Mouse (Mus musculus) lung, postnatal 0 days (tissue): ENCODE measurements around the gene Syde2. TPM values are rescaled to one million over a fixed set of nuclear protein-coding genes. Genes with fewer than 3 reads are reported as not detected.

Source experiments
- ATAC-seq: fragments of 200-750 bp; cut with Nextera tagmentation; 2 replicates; pipeline ENCODE4 v1.8.0; 2017; ENCODE audit warnings: moderate library complexity
- DNase-seq: peaks from one replicate; pipeline ENCODE4 v3.0.0-alpha.2; 2016; ENCODE audit warnings: low spot score
- H3K27ac ChIP-seq: fragments of 300-500 bp; sonication (generic); 2 replicates; pipeline ENCODE4 v1.5.1; 2014; ENCODE audit warnings: antibody characterized with exemption, mild to moderate bottlenecking, low read length, mixed read lengths
- H3K27me3 ChIP-seq: fragments of 300-500 bp; sonication (generic); replicated peaks from 2 replicates; pipeline ENCODE4 v1.6.1; 2014; ENCODE audit warnings: low read length, mixed read lengths; ENCODE audit not compliant: insufficient read depth
- H3K36me3 ChIP-seq: fragments of 300-500 bp; sonication (generic); 2 replicates; pipeline ENCODE4 v1.6.1; 2014; ENCODE audit warnings: low read length, mixed read lengths; ENCODE audit not compliant: insufficient read depth
- H3K4me1 ChIP-seq: fragments of 300-500 bp; sonication (generic); 2 replicates; pipeline ENCODE4 v1.6.1; 2014; ENCODE audit warnings: antibody characterized with exemption, low read depth, low read length, mixed read lengths; ENCODE audit not compliant: insufficient read depth
- H3K4me2 ChIP-seq: fragments of 300-500 bp; sonication (generic); replicated peaks from 2 replicates; pipeline ENCODE4 v1.6.1; 2014; ENCODE audit warnings: low read depth, mild to moderate bottlenecking, low read length, moderate library complexity, mixed read lengths
- H3K4me3 ChIP-seq: fragments of 300-500 bp; sonication (generic); 2 replicates; pipeline ENCODE4 v1.5.1; 2014; ENCODE audit warnings: low read depth, low read length
- H3K9ac ChIP-seq: fragments of 300-500 bp; sonication (generic); replicated peaks from 2 replicates; pipeline ENCODE4 v1.6.1; 2014; ENCODE audit warnings: low read depth, mild to moderate bottlenecking
- H3K9me3 ChIP-seq: fragments of 300-500 bp; sonication (generic); 2 replicates; pipeline ENCODE4 v1.6.1; 2016; ENCODE audit warnings: low read length, mixed read lengths
- CTCF ChIP-seq: IDR thresholded peaks from 2 replicates; pipeline ENCODE4 v1.5.1; 2016; ENCODE audit warnings: antibody characterized with exemption, mild to moderate bottlenecking
- EP300 ChIP-seq: IDR thresholded peaks from 2 replicates; pipeline ENCODE4 v1.6.1; 2016; ENCODE audit warnings: antibody characterized with exemption, mild to moderate bottlenecking, control low read depth
- WGBS: fragments of 180-500 bp; shearing (Covaris S2); extraction: QIAGEN DNeasy Blood & Tissue Kit; methylation state at CpG from one replicate; pipeline ENCODE4 v1.1.7; 2014; 5-methylcytosine and 5-hydroxymethylcytosine counted together
- polyA plus RNA-seq: library from polyadenylated mRNA; unstranded; fragments of >200 nt; fragmentation: Nextera tagmentation; extraction: Ambion mirVana; gene quantifications from 2 replicates; pipeline ENCODE4 v1.2.1, GENCODE M21; 2015

Gene Syde2
- polyA plus RNA-seq, 1 experiment from 2014 or later = 3.1 TPM

- TF ChIP-seq CTCF (no peak), EP300 (no peak)
- Histone ChIP-seq H3K4me1 (no peaks in the 10 kb centered on the region), H3K36me3 (no peaks in the 10 kb centered on the region), H3K9me3 (no peaks in the 10 kb centered on the region), H3K4me3 (no peak overlapping the region), H3K4me2 (no peak overlapping the region), H3K27ac (no peak overlapping the region; the same call in 1 of the 2 replicates), H3K27me3 (no peaks in the 10 kb centered on the region), H3K9ac (no peak overlapping the region)
- DNase-seq (peak; percentile 77), ATAC-seq (peak; percentile 70)
- 60% methylated on average over 17 of the region's 17 CpGs for WGBS
Observed at GRCm38 (mm10) chr3:145951287-145952165, 36.1 kb upstream of the Syde2 start.

DNA sequence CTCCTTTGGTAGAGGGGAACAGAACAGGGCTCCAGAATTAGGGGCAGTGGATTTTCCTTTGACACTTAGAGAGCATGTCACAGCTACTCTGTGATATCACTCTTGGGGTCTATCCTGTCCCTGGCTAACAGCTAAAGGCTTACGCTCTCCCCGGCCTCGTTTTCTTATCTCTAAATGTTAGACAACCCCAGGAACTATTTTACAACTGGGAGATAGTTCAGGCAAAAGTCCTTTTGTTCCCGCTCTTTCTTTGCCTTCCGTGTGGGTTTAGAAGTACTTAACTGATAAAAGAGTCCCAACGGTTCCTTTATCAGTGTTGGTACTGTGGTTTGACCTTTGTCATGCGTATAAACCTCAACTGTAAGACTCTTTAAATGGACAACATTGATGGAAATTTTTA is 34.7 kb upstream of the Syde2 start:
- Histone ChIP-seq H3K4me3 (no peak overlapping the region), H3K9me3 (no peaks in the 10 kb centered on the region), H3K27ac (no peak overlapping the region), H3K27me3 (no peaks in the 10 kb centered on the region), H3K4me2 (no peak overlapping the region), H3K9ac (no peak overlapping the region), H3K4me1 (no peaks in the 10 kb centered on the region), H3K36me3 (no peaks in the 10 kb centered on the region)
- ATAC-seq = no peak
- DNase-seq = no peak
- TF ChIP-seq EP300 = no peak
- TF ChIP-seq CTCF = no peak
- WGBS = 43% methylated on average over 7 of the region's 7 CpGs

DNA sequence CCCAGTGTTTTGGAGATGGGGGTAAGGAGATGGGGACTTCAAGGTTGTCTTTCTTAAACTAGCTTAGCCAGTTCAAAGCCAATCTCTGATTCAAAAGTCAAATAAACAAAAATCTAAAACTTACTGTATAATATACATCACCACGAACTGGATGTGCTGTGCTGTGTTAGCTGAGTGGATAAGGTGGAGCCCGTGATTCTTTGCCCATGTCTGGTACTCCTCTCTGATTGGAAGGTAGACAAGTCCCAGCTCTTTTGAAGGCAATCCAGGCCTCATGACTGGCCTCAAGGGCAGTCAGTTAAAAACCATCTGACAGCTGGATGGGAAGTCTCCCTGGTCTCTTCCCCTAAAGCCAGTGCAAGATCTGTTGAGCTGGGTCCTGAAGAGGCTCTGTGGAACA is 34.3 kb upstream of the Syde2 start:
- H3K4me1 ChIP-seq = no peaks in the 10 kb centered on the region
- H3K27me3 ChIP-seq = no peaks in the 10 kb centered on the region
- no peak overlapping the region for H3K9ac ChIP-seq
- no peak for TF ChIP-seq EP300
- TF ChIP-seq CTCF = no peak
- no peaks in the 10 kb centered on the region for H3K36me3 ChIP-seq
- DNase-seq (no peak), ATAC-seq (no peak)
- H3K27ac ChIP-seq = no peak overlapping the region
- H3K4me3 ChIP-seq = no peak overlapping the region
- H3K9me3 ChIP-seq = no peaks in the 10 kb centered on the region
- WGBS = 63% methylated on average over 2 of the region's 2 CpGs
- no peak overlapping the region for H3K4me2 ChIP-seq

DNA sequence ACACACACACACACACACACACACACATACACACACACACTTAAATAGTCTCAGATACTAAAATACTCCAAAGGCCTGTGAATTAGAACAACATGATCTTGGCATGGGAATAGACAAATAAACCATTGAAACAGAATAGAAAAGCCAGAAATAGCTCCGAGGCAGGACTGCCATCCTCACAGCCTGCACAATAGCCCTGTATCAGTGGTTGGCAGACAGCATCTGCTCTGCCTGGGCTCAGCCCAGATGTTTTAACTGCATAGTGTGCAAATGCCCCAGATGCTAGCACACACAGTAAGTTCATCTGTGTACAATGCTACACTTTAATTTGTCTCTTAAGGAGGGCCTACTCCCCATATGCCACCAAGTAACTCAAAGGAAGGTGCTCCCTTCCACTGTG is 27.8 kb upstream of the Syde2 start:
- WGBS = 32% methylated on average over 1 of the region's 1 CpGs
- H3K9ac ChIP-seq = no peak overlapping the region
- DNase-seq (peak; percentile 26), ATAC-seq (no peak)
- no peak overlapping the region for H3K27ac ChIP-seq
- H3K4me3 ChIP-seq = no peak overlapping the region
- no peaks in the 10 kb centered on the region for H3K27me3 ChIP-seq
- no peaks in the 10 kb centered on the region for H3K9me3 ChIP-seq
- no peaks in the 10 kb centered on the region for H3K36me3 ChIP-seq
- no peak for TF ChIP-seq EP300
- no peak for TF ChIP-seq CTCF
- H3K4me1 ChIP-seq = peaks cover 11% of the 10 kb centered on the region; the same call in 1 of the 2 replicates
- H3K4me2 ChIP-seq = no peak overlapping the region

DNA sequence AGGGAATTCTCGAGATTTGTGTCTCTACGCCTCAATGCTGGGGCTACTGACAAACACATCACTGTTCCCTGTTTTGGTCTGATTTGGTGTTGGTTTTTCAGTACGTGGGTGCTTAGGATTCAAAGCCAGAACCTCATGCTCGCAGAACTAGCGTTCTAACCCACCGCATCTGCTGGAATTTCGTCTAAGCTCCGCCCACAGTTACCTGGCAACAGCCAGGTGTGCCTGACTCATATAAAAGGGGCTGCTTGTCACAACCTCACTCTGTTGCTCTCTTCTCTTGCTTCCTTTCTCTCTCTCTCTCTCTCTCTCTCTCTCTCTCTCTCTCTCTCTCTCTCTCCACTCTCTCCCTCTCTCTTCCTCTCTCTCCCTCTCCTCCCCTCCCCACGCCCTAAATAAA is 25.3 kb upstream of the Syde2 start:
- DNase-seq = peak; percentile 61
- H3K27ac ChIP-seq = peak overlapping the region; percentile 89
- ATAC-seq = no peak
- H3K27me3 ChIP-seq = no peaks in the 10 kb centered on the region
- H3K4me3 ChIP-seq = no peak overlapping the region
- H3K36me3 ChIP-seq = no peaks in the 10 kb centered on the region
- peaks cover 11% of the 10 kb centered on the region; the same call in 1 of the 2 replicates for H3K4me1 ChIP-seq
- TF ChIP-seq EP300 (no peak), CTCF (no peak)
- H3K9me3 ChIP-seq = no peaks in the 10 kb centered on the region
- no peak overlapping the region for H3K4me2 ChIP-seq
- no peak overlapping the region for H3K9ac ChIP-seq
- 35% methylated on average over 9 of the region's 9 CpGs for WGBS

DNA sequence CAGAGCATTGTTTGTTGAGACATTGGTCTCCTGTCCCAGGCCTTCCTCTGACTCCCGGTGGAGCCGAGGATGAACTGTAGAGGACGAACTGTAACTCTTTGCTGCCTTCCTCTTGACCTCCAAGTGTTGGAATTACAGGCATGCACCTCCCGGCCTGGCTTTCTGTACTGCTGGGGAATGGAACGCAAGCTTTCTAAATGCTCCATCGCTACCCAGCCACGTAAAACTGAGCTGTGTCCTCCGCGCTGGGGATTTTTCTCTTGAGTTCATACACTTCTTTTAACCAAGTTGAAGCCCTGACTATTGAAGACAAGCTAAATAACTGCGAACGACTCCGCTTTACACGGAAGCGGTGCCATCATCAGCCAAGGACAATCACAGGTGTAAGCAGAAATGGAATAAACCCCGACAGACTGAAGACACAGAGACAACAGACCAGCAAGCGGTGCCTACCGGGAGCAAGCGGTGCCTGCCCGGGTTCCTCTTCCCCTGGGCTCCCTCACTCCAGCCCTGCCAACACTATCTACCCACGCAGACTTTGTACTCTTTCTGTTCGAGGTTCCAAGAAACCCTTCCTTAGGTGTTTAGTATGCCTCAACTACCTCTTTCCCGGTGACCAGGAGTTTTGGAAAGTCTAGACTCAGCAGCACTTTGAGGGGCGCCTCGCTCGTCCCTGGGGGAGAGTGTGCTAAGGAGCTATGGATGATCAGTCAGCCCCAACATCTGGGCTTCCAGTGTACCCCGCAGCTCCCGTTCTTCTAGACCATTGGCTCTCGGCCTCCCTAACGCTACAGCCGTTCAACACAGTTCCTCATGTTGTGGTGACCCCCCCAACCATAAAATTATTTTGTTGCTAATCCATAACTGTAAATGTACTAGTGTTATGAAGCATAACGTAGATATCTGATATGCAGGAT is 24.3 kb upstream of the Syde2 start:
- no peak overlapping the region for H3K9ac ChIP-seq
- H3K4me3 ChIP-seq = peak overlapping the region; percentile 6; the same call in 1 of the 2 replicates
- peak; percentile 84 for DNase-seq

More for the DNA sequence above, 24.3 kb upstream of the Syde2 start:
- H3K4me1 ChIP-seq = peaks cover 11% of the 10 kb centered on the region; the same call in 1 of the 2 replicates
- no peaks in the 10 kb centered on the region for H3K9me3 ChIP-seq
- 0 out of 2 replicates have a peak, but pooled peaks have one; percentile 16 for TF ChIP-seq CTCF
- TF ChIP-seq EP300 = no peak
- 22% methylated on average over 31 of the region's 31 CpGs for WGBS
- peak overlapping the region; percentile 6 for H3K4me2 ChIP-seq
- 0 out of 2 replicates have a peak, but pooled peaks have one; percentile 11 for ATAC-seq
- H3K27ac ChIP-seq = peak overlapping the region; percentile 89
- no peaks in the 10 kb centered on the region for H3K27me3 ChIP-seq
- no peaks in the 10 kb centered on the region for H3K36me3 ChIP-seq
